Mouse (Mus musculus) thymus, adult 2 months (tissue): ENCODE data around the gene Cd5.

Source experiments
- CTCF ChIP-seq: fragments of 200-500 bp; IDR thresholded peaks from 2 replicates; pipeline ENCODE4 v1.5.1; 2012; ENCODE audit warnings: mild to moderate bottlenecking, control low read depth, low read length, moderate library complexity, borderline replicate concordance; ENCODE audit not compliant: control insufficient read depth, poor library complexity, insufficient read depth; ENCODE audit errors: extremely low read depth
- POLR2A ChIP-seq: fragments of 200-500 bp; IDR thresholded peaks from 2 replicates; pipeline ENCODE4 v1.6.1; 2012; ENCODE audit warnings: mild to moderate bottlenecking, low read length, control low read depth, moderate library complexity; ENCODE audit not compliant: control insufficient read depth, poor library complexity, insufficient read depth; ENCODE audit errors: extremely low read depth

- TF ChIP-seq CTCF = no peak
- no peak for TF ChIP-seq POLR2A
Measured at GRCm38 (mm10) chr19:10714168-10714567, 24.6 kb downstream of the Cd5 start.
